Mouse (Mus musculus) neural tube, embryonic 11.5 days (tissue): ENCODE measurements around the gene Mprip. TPM values are rescaled to one million over a fixed set of nuclear protein-coding genes. Genes with fewer than 3 reads are reported as not detected.
A peak's percentile ranks its signal among the peaks of the same experiment; 100 is the strongest.

Experiments
- ATAC-seq: fragments of 200-750 bp; cut with Nextera tagmentation; 2 replicates; pipeline ENCODE4 v1.8.0; 2017; ENCODE audit warnings: moderate number of reproducible peaks, mild to moderate bottlenecking, moderate TSS enrichment, moderate library complexity; ENCODE audit not compliant: insufficient read depth, low FRiP score, low TSS enrichment
- DNase-seq: peaks from one replicate; pipeline ENCODE4 v3.0.0-alpha.2; 2015; ENCODE audit warnings: low spot score
- H3K27ac ChIP-seq: fragments of 300-500 bp; sonication (generic); 2 replicates; pipeline ENCODE4 v1.5.1; 2014; ENCODE audit warnings: low read depth, mild to moderate bottlenecking, low read length
- H3K27me3 ChIP-seq: fragments of 300-500 bp; sonication (generic); 2 replicates; pipeline ENCODE4 v1.6.1; 2014; ENCODE audit warnings: mild to moderate bottlenecking, low read length, mixed read lengths; ENCODE audit not compliant: control insufficient read depth, insufficient read depth
- H3K36me3 ChIP-seq: fragments of 300-500 bp; sonication (generic); 2 replicates; pipeline ENCODE4 v1.6.1; 2014; ENCODE audit warnings: mild to moderate bottlenecking, low read length, moderate library complexity, mixed read lengths; ENCODE audit not compliant: control insufficient read depth, insufficient read depth
- H3K4me1 ChIP-seq: fragments of 300-500 bp; sonication (generic); 2 replicates; pipeline ENCODE4 v1.6.1; 2014; ENCODE audit warnings: low read length, mixed read lengths; ENCODE audit not compliant: control insufficient read depth, insufficient read depth
- H3K4me2 ChIP-seq: fragments of 300-500 bp; sonication (generic); 2 replicates; pipeline ENCODE4 v1.6.1; 2014; ENCODE audit warnings: low read depth, mild to moderate bottlenecking, moderate library complexity
- H3K4me3 ChIP-seq: fragments of 300-500 bp; sonication (generic); 2 replicates; pipeline ENCODE4 v1.5.1; 2014; ENCODE audit warnings: low read depth, low read length
- H3K9ac ChIP-seq: fragments of 300-500 bp; sonication (generic); 2 replicates; pipeline ENCODE4 v1.6.1; 2014; ENCODE audit warnings: mild to moderate bottlenecking, low read length
- H3K9me3 ChIP-seq: fragments of 300-500 bp; sonication (generic); 2 replicates; pipeline ENCODE4 v1.6.1; 2016; ENCODE audit warnings: low read length; ENCODE audit not compliant: control insufficient read depth
- WGBS: fragments of 180-500 bp; shearing (Covaris S2); extraction: QIAGEN DNeasy Blood & Tissue Kit; methylation state at CpG from one replicate; pipeline ENCODE4 v1.1.7; 2014; 5-methylcytosine and 5-hydroxymethylcytosine counted together
- polyA plus RNA-seq: library from polyadenylated mRNA; unstranded; fragments of >200 nt; fragmentation: Nextera tagmentation; extraction: Ambion mirVana; gene quantifications from 2 replicates; pipeline ENCODE4 v1.2.1, GENCODE M21; 2014

Gene Mprip
- polyA plus RNA-seq, 1 experiment from 2014 or later = 91.3 TPM

DNA sequence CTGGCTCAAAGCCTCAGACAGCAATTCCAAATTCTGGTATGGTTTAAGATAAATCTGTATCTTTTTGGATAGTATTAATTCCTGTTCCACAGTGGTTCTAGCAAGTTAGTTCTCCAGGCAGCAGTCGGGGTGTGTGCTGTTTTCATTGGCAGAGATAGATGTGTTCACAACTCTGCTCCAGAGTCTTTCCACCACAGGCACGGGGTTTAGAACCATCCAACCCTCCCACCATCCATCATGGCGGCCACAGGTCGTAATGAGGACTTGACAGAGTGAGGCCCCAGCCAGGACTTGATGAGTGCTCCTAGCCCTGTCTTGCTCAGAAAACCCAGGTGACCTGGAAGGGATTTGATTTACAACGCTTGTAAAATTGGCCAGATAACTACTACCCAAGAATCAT, 19.0 kb downstream of the Mprip start:
- Histone ChIP-seq H3K4me1 (no peaks in the 10 kb centered on the region), H3K9me3 (no peaks in the 10 kb centered on the region), H3K4me3 (no peak overlapping the region), H3K4me2 (no peak overlapping the region), H3K36me3 (no peaks in the 10 kb centered on the region), H3K27ac (no peak overlapping the region), H3K27me3 (no peaks in the 10 kb centered on the region), H3K9ac (no peak overlapping the region)
- no peak for ATAC-seq
- DNase-seq = no peak
- 85% methylated on average over 5 of the region's 5 CpGs for WGBS

DNA sequence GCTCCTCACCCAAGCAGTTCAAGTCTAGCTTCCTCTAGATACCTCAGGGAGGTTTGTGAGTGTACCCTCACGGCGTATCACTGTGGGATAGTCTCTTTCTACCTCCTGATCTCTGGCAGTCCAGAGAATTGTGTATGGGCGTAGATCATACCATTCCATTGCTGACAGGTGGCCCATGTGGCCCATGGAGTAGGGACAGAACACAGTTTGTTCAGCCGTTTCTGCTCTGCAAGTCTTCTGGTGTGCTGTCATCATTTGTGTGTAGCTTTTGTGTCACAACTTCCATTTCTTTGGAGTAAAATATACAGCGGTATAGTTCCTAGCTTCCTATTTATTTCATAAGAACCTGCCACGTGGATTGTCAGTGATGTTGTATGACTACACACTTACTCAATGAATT, 23.9 kb downstream of the Mprip start:
- 95% methylated on average over 6 of the region's 6 CpGs for WGBS
- ATAC-seq (no peak), DNase-seq (no peak)
- Histone ChIP-seq H3K27ac (no peak overlapping the region), H3K36me3 (no peaks in the 10 kb centered on the region), H3K9me3 (no peaks in the 10 kb centered on the region), H3K4me1 (no peaks in the 10 kb centered on the region), H3K4me3 (no peak overlapping the region), H3K4me2 (no peak overlapping the region), H3K9ac (no peak overlapping the region), H3K27me3 (no peaks in the 10 kb centered on the region)

DNA sequence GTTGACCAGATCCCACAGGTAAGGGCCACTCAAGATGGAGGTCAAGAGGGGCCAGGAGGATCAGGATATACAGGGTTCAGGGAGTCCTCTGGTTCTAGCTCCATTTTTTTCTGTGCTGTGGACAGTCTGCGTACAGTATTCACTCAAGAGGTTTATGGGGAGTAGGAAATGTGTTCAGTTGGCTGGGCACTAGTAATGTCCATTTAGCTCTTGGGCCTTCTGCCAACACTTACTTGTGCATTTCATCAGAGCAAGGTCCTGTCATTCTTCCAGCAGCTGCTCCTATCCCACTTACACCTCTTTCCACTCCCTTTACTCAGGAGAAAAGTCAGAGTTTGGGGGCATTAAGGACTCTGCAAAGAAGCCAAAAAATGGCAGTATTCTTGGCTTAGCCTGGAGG, 33.4 kb downstream of the Mprip start:
- no peak overlapping the region for H3K27ac ChIP-seq
- 89% methylated on average over 1 of the region's 1 CpGs for WGBS
- no peaks in the 10 kb centered on the region for H3K27me3 ChIP-seq
- H3K9me3 ChIP-seq = no peaks in the 10 kb centered on the region
- H3K36me3 ChIP-seq = peaks cover 7% of the 10 kb centered on the region; the same call in 1 of the 2 replicates
- H3K4me2 ChIP-seq = no peak overlapping the region
- ATAC-seq (no peak), DNase-seq (no peak)
- no peak overlapping the region for H3K9ac ChIP-seq
- H3K4me1 ChIP-seq = 0 out of 2 replicates have a peak, but pooled peaks cover 2% of the 10 kb centered on the region
- H3K4me3 ChIP-seq = no peak overlapping the region

DNA sequence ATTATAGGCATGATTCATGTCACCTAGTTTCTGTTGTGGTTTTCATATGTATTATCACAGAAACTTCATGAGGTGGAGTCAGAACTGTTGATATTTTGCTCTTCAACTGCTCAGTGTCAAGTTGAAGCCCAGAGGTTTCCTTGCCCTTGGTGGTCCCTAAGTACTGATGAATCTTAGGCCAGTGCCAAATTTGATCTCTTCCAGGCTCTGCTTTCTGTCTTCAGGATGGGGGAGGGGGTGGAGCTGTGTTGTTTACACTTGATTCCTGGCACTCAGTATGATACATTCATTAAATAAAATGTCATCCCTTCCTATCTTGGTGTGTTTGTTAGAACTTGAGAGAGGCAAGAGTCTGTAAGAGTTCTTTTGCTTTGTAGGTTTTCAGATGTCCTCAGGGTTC, 34.4 kb downstream of the Mprip start:
- Histone ChIP-seq H3K9me3 (no peaks in the 10 kb centered on the region), H3K36me3 (peaks cover 7% of the 10 kb centered on the region; the same call in 1 of the 2 replicates), H3K4me2 (no peak overlapping the region), H3K4me1 (0 out of 2 replicates have a peak, but pooled peaks cover 2% of the 10 kb centered on the region), H3K27ac (no peak overlapping the region), H3K27me3 (no peaks in the 10 kb centered on the region), H3K4me3 (no peak overlapping the region), H3K9ac (no peak overlapping the region)
- ATAC-seq (no peak), DNase-seq (no peak)

DNA sequence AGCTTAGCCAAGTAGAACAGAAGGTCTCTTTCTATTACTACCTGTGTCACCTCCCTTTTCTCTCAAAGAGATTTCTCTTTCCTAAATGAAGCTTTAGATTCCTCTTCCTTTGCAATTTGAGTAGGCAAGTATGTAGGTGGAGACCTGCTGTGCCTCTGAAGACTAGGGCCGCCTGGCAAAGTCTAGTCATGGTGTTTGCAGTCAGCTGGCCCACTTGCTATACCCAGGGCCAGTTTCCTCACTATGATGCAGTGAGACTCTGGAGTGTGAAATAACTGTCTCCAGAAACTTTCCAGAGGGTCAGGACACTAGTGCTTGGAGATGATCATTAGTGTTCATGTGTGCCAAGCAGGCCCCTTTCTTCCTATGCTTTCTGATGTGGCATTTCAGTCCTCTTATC, 36.5 kb downstream of the Mprip start:
- no peak for DNase-seq
- WGBS = 74% methylated on average over 1 of the region's 1 CpGs
- ATAC-seq = no peak
- Histone ChIP-seq H3K9me3 (no peaks in the 10 kb centered on the region), H3K9ac (no peak overlapping the region), H3K36me3 (peaks cover 7% of the 10 kb centered on the region; the same call in 1 of the 2 replicates), H3K27ac (no peak overlapping the region), H3K4me3 (no peak overlapping the region), H3K4me2 (no peak overlapping the region), H3K27me3 (no peaks in the 10 kb centered on the region), H3K4me1 (0 out of 2 replicates have a peak, but pooled peaks cover 2% of the 10 kb centered on the region)

DNA sequence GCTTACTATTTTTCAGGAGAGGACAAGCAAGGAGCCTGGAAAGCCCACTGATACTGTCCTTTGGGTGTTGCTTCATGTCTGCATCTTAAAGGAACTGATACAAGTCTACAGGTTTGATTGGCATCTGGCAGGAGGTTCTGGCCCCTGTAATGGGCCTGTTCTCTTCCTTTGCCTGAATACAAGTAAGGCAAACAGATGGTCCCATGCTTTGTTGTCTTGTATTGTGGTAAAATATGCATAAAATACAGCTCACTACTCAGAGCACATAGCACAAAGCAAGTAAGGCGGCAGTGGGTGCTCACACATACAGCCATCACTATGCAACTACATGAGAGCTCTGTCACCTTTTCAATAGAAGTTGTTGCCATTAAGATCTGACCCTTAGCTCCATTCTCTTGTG, 39.7 kb downstream of the Mprip start:
- WGBS = 86% methylated on average over 1 of the region's 1 CpGs
- H3K4me3 ChIP-seq = no peak overlapping the region
- peaks cover 7% of the 10 kb centered on the region; the same call in 1 of the 2 replicates for H3K36me3 ChIP-seq
- no peaks in the 10 kb centered on the region for H3K27me3 ChIP-seq
- H3K9ac ChIP-seq = no peak overlapping the region
- H3K4me2 ChIP-seq = no peak overlapping the region
- no peak overlapping the region for H3K27ac ChIP-seq
- no peaks in the 10 kb centered on the region for H3K9me3 ChIP-seq
- ATAC-seq = no peak
- no peak for DNase-seq
- H3K4me1 ChIP-seq = no peaks in the 10 kb centered on the region

DNA sequence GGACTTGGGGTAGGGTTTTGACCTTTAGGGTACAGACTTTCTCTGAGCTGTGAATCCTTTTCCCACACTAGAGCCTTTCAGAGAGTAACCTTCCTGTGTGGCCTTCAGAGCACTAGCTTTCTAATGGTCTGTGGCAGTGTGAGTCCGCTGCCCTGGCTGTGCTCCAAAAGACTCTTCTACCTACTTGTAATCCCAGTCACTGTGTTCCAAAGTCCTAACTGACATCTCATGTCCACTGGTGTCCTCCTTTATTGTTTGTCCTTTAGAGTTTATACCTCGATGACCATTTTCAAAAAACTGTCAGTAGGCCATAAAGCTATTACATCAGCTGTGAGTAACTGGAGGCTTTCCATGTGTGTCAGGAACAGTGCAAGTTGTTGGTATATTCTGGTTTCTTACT, 44.0 kb downstream of the Mprip start:
- no peaks in the 10 kb centered on the region for H3K9me3 ChIP-seq
- H3K9ac ChIP-seq = no peak overlapping the region
- H3K4me3 ChIP-seq = no peak overlapping the region
- DNase-seq = no peak
- no peak overlapping the region for H3K4me2 ChIP-seq
- peaks cover 12% of the 10 kb centered on the region for H3K4me1 ChIP-seq
- H3K27ac ChIP-seq = no peak overlapping the region
- ATAC-seq = no peak
- WGBS = 91% methylated on average over 2 of the region's 2 CpGs
- H3K36me3 ChIP-seq = no peaks in the 10 kb centered on the region
- H3K27me3 ChIP-seq = no peaks in the 10 kb centered on the region

DNA sequence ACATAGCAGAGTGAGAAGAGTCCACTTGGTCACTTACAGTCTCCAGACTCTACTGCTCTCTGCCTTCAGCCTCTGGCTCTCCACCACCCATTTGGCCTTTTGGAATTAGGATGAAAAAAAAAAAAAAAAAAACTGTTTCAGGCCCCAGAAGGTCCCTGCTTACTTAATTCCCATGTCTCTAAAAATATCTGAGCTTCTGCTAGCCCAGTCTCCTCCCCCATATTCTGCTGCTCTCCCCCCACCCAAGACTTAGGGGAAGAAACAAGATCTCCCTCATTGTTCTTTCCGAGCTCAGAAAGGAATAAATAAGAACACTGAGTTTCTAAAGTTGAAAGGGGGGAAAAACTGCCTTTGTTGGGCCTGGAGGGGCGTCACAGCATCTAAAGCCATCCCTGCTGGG, 46.4 kb downstream of the Mprip start:
- no peaks in the 10 kb centered on the region for H3K36me3 ChIP-seq
- H3K4me2 ChIP-seq = no peak overlapping the region
- ATAC-seq (no peak), DNase-seq (no peak)
- no peaks in the 10 kb centered on the region for H3K27me3 ChIP-seq
- H3K4me3 ChIP-seq = no peak overlapping the region
- peaks cover 12% of the 10 kb centered on the region for H3K4me1 ChIP-seq
- no peak overlapping the region; the same call in 1 of the 2 replicates for H3K27ac ChIP-seq
- WGBS = 34% methylated on average over 2 of the region's 2 CpGs
- no peaks in the 10 kb centered on the region for H3K9me3 ChIP-seq
- no peak overlapping the region for H3K9ac ChIP-seq

DNA sequence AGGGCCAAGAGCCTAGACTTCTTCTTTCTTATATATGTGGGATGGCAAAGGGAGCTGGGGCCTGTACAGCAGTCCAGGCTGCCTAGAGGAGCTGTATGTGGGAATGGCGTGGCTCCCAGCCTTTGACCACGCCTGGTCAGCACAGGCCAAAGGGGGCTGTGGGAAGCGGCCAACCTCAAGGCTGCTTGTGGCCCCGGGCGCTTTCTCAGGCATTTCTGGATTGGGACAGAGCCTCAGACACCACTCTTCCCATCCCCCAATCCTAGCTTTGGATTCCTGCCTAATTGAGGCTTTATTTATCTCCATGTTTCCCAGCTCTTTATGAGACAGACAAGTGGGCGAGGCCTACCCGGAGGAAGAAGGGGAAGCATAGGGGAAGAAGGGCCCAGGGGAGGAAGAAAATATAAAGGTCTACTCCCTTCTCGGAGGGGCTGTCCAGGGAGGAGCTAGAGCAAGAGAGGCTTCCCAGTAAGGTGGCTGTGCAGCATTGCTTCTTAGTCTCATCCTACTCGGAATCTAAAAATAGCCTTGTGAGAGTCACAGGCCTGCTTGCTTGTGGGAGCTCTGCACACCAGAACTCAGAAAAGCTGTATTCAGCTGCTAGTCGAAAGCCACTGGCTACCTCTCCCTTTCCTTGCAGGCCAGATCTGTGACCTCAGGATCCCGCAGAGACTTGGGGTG, 47.0 kb downstream of the Mprip start:
- 64% methylated on average over 11 of the region's 11 CpGs for WGBS
- no peaks in the 10 kb centered on the region for H3K36me3 ChIP-seq
- no peaks in the 10 kb centered on the region for H3K9me3 ChIP-seq
- H3K4me2 ChIP-seq = no peak overlapping the region
- no peak for ATAC-seq
- no peak overlapping the region for H3K9ac ChIP-seq
- peak; percentile 22 for DNase-seq
- peaks cover 12% of the 10 kb centered on the region for H3K4me1 ChIP-seq
- no peak overlapping the region; the same call in 1 of the 2 replicates for H3K27ac ChIP-seq
- no peak overlapping the region for H3K4me3 ChIP-seq
- no peaks in the 10 kb centered on the region for H3K27me3 ChIP-seq
